Mouse (Mus musculus): ENCODE data around the gene Top2a.
A peak's percentile ranks its signal among the peaks of the same experiment; 100 is the strongest.

The Top2a gene

GRCm38 (mm10) chr11:98982773-98983133 lies 41.2 kb downstream of the Top2a start, which contains the start of gene Gjd3:
Gjd3 (minus strand) TSS chr11:98983016.
- no peak for DNase-seq (ENCODE audit: low spot score in 2 of 2)

GRCm38 (mm10) chr11:98981997-98982772 lies 41.8 kb downstream of the Top2a start:
- peak in 1 of 2 experiments; percentile 60 for DNase-seq (ENCODE audit: low spot score in 2 of 2)

GRCm38 (mm10) chr11:98981289-98981996 lies 42.5 kb downstream of the Top2a start:
- DNase-seq (ENCODE audit: low spot score in 2 of 2), result no peak

- DNase-seq (ENCODE audit: low spot score in 2 of 2), result no peak
Observed at GRCm38 (mm10) chr11:98979356-98979755, 44.6 kb downstream of the Top2a start.

- no peak for DNase-seq (ENCODE audit: low spot score in 2 of 2)
Observed at GRCm38 (mm10) chr11:98978526-98979148, 45.4 kb downstream of the Top2a start.

GRCm38 (mm10) chr11:98974871-98975719 lies 48.9 kb downstream of the Top2a start:
- DNase-seq (ENCODE audit: low spot score in 2 of 2), result peak in 1 of 2 experiments; percentile 79

GRCm38 (mm10) chr11:98974213-98974612 lies 49.8 kb downstream of the Top2a start:
- DNase-seq (ENCODE audit: low spot score in 2 of 2), result no peak

- no peak for DNase-seq (ENCODE audit: low spot score in 2 of 2)
Observed at GRCm38 (mm10) chr11:98973584-98973983, 50.4 kb downstream of the Top2a start.

- no peak for DNase-seq (ENCODE audit: low spot score in 2 of 2)
Observed at GRCm38 (mm10) chr11:98972801-98973360, 51.1 kb downstream of the Top2a start.

GRCm38 (mm10) chr11:98972215-98972614 lies 51.8 kb downstream of the Top2a start:
- DNase-seq (ENCODE audit: low spot score in 2 of 2), result peak; percentile 66 to 81

GRCm38 (mm10) chr11:98971316-98972031 lies 52.5 kb downstream of the Top2a start:
- DNase-seq (ENCODE audit: low spot score in 2 of 2), result peak in 1 of 2 experiments; percentile 55

GRCm38 (mm10) chr11:98970191-98970925 lies 53.6 kb downstream of the Top2a start:
- peak in 1 of 2 experiments; percentile 10 for DNase-seq (ENCODE audit: low spot score in 2 of 2)

- peak; percentile 56 to 72 for DNase-seq (ENCODE audit: low spot score in 2 of 2)
Observed at GRCm38 (mm10) chr11:98969496-98969927, 54.5 kb downstream of the Top2a start.

- peak in 1 of 2 experiments; percentile 27 for DNase-seq (ENCODE audit: low spot score in 2 of 2)
Observed at GRCm38 (mm10) chr11:98968716-98969495, 55.1 kb downstream of the Top2a start.

GRCm38 (mm10) chr11:98968079-98968478 lies 55.9 kb downstream of the Top2a start:
- DNase-seq (ENCODE audit: low spot score in 2 of 2), result no peak

- DNase-seq (ENCODE audit: low spot score in 2 of 2), result no peak
Observed at GRCm38 (mm10) chr11:98966499-98967141, 57.4 kb downstream of the Top2a start.

- no peak for DNase-seq (ENCODE audit: low spot score in 2 of 2)
Observed at GRCm38 (mm10) chr11:98965416-98966077, 58.4 kb downstream of the Top2a start.
